Mouse (Mus musculus) E14TG2a.4 (cell line): ENCODE results near the gene Prdm11.

Experiments
- CTCF ChIP-seq: conservative IDR thresholded peaks from 2 replicates; pipeline ENCODE4 v1.5.1; 2014; ENCODE audit warnings: low read length
- NANOG ChIP-seq: IDR thresholded peaks from 2 replicates; pipeline ENCODE4 v1.6.1; 2014; ENCODE audit warnings: borderline replicate concordance, low read length, mixed read lengths
- POU5F1 ChIP-seq: IDR thresholded peaks from 2 replicates; pipeline ENCODE4 v1.6.1; 2014; ENCODE audit warnings: low read length, borderline replicate concordance

- TF ChIP-seq CTCF (no peak), POU5F1 (no peak), NANOG (no peak)
Measured at GRCm38 (mm10) chr2:93013415-93014092, 32.4 kb downstream of the Prdm11 start.
